Mouse (Mus musculus) liver, embryonic 14.5 days (tissue): ENCODE measurements around the gene Cdc34. TPM values are rescaled to one million over a fixed set of nuclear protein-coding genes. Genes with fewer than 3 reads are reported as not detected.
A peak's percentile ranks its signal among the peaks of the same experiment; 100 is the strongest.

ENCODE experiments used
- ATAC-seq: fragments of 200-750 bp; cut with Nextera tagmentation; 2 replicates; pipeline ENCODE4 v1.8.0; 2017; ENCODE audit warnings: moderate number of reproducible peaks, mild to moderate bottlenecking, moderate library complexity; ENCODE audit not compliant: insufficient read depth
- DNase-seq, 3 experiments: peaks; one replicate each; pipeline ENCODE4 v3.0.0-alpha.2; 2012 to 2013; ENCODE audit warnings: low read depth in 3 of 3, low spot score in 3 of 3
- H3K27ac ChIP-seq: fragments of 300-500 bp; sonication (generic); 2 replicates; pipeline ENCODE4 v1.5.1; 2014; ENCODE audit warnings: moderate library complexity, mild to moderate bottlenecking, control low read depth, inconsistent platforms
- H3K27me3 ChIP-seq: fragments of 300-500 bp; sonication (generic); 2 replicates; pipeline ENCODE4 v1.6.1; 2014; ENCODE audit warnings: mild to moderate bottlenecking, low read length, moderate library complexity; ENCODE audit not compliant: control insufficient read depth, insufficient read depth
- H3K36me3 ChIP-seq: fragments of 300-500 bp; sonication (generic); replicated peaks from 2 replicates; pipeline ENCODE4 v1.6.1; 2014; ENCODE audit warnings: low read depth; ENCODE audit not compliant: control insufficient read depth, insufficient read depth
- H3K4me1 ChIP-seq, 2 experiments: fragments of 200-500 bp in 1 of 2; fragments of 300-500 bp in 1 of 2; sonication (generic) in 1 of 2; replicated peaks; 2 replicates each; pipeline ENCODE4 v1.6.1; 2012 to 2014; ENCODE audit warnings: antibody characterized with exemption in 1 of 2, inconsistent platforms in 1 of 2, low read length in 1 of 2; ENCODE audit not compliant: control insufficient read depth in 2 of 2, insufficient read depth in 2 of 2
- H3K4me2 ChIP-seq: fragments of 300-500 bp; sonication (generic); 2 replicates; pipeline ENCODE4 v1.6.1; 2014; ENCODE audit warnings: low read depth, mild to moderate bottlenecking, control low read depth, moderate library complexity
- H3K4me3 ChIP-seq, 2 experiments: fragments of 200-500 bp in 1 of 2; fragments of 300-500 bp in 1 of 2; sonication (generic) in 1 of 2; 2 replicates each; pipeline ENCODE4 v1.5.1; 2012 to 2014; ENCODE audit warnings: low read depth in 2 of 2, low read length in 2 of 2, mild to moderate bottlenecking in 2 of 2, control low read depth in 1 of 2, inconsistent platforms in 1 of 2, moderate library complexity in 1 of 2; ENCODE audit not compliant: insufficient read depth in 1 of 2
- H3K9ac ChIP-seq: fragments of 300-500 bp; sonication (generic); replicated peaks from 2 replicates; pipeline ENCODE4 v1.6.1; 2014; ENCODE audit warnings: mild to moderate bottlenecking, control low read depth, moderate library complexity
- H3K9me3 ChIP-seq: fragments of 300-500 bp; sonication (generic); 2 replicates; pipeline ENCODE4 v1.6.1; 2016; ENCODE audit warnings: low read length, mixed read lengths; ENCODE audit not compliant: control insufficient read depth
- CTCF ChIP-seq: IDR thresholded peaks from 2 replicates; pipeline ENCODE4 v1.5.1; 2016; ENCODE audit warnings: antibody characterized with exemption, low read depth, control low read depth
- EP300 ChIP-seq: IDR thresholded peaks from 2 replicates; pipeline ENCODE4 v1.6.1; 2016; ENCODE audit warnings: antibody characterized with exemption, low read depth
- WGBS: fragments of 180-500 bp; shearing (Covaris S2); extraction: QIAGEN DNeasy Blood & Tissue Kit; methylation state at CpG from one replicate; pipeline ENCODE4 v1.1.7; 2014; ENCODE audit not compliant: insufficient replicate concordance; 5-methylcytosine and 5-hydroxymethylcytosine counted together
- polyA plus RNA-seq, 2 experiments: library from polyadenylated mRNA; depleted of rRNA in 1 of 2; stranded (reverse) in 1 of 2; unstranded in 1 of 2; fragments of >200 nt; fragmentation: Nextera tagmentation in 1 of 2; extraction: Ambion mirVana in 1 of 2; gene quantifications; 2 replicates each; pipeline versions ENCODE4 v1.2.1 to v1.2.3; 2012 to 2014

Gene Cdc34
- polyA plus RNA-seq, 2 experiments, result 115 to 127 TPM

- no peak within 1 kb of the TSS for H3K4me2 ChIP-seq
- DNase-seq, result no peak
- peaks cover 44% of the 10 kb centered on the region for H3K36me3 ChIP-seq
- no peaks in the 10 kb centered on the region; the same call in 1 of the 2 replicates for H3K9me3 ChIP-seq
- no peak within 1 kb of the TSS for H3K27ac ChIP-seq
- no peak for TF ChIP-seq CTCF
- no peak for TF ChIP-seq EP300
- no peak within 1 kb of the TSS for H3K9ac ChIP-seq
- no peak for ATAC-seq
- no peak within 1 kb of the TSS for H3K4me3 ChIP-seq
- H3K4me1 ChIP-seq, result peaks cover 8 to 9% of the 10 kb centered on the region in 2 experiments
- WGBS, result 69% methylated on average over 4 of the region's 4 CpGs
- no peaks in the 10 kb centered on the region for H3K27me3 ChIP-seq
Measured at GRCm38 (mm10) chr10:79688720-79689119, 6.7 kb downstream of the Cdc34 start, which contains the start of gene Gzmm. Gzmm (plus strand) TSS chr10:79689020.

GRCm38 (mm10) chr10:79689178-79689577 is 7.2 kb downstream of the Cdc34 start:
- ATAC-seq, result no peak
- H3K9ac ChIP-seq, result no peak overlapping the region
- H3K4me2 ChIP-seq, result no peak overlapping the region
- no peak overlapping the region for H3K27ac ChIP-seq
- no peak for DNase-seq
- no peaks in the 10 kb centered on the region for H3K27me3 ChIP-seq
- no peak overlapping the region for H3K4me3 ChIP-seq
- 86% methylated on average over 3 of the region's 3 CpGs for WGBS
- peaks cover 44% of the 10 kb centered on the region for H3K36me3 ChIP-seq
- H3K4me1 ChIP-seq, result peaks cover 4 to 5% of the 10 kb centered on the region in 2 experiments
- no peak for TF ChIP-seq CTCF
- TF ChIP-seq EP300, result no peak
- no peaks in the 10 kb centered on the region; the same call in 1 of the 2 replicates for H3K9me3 ChIP-seq

GRCm38 (mm10) chr10:79691986-79692548 is 10.1 kb downstream of the Cdc34 start:
- WGBS, result 88% methylated on average over 2 of the region's 2 CpGs
- peaks cover 19% of the 10 kb centered on the region for H3K36me3 ChIP-seq
- no peak for DNase-seq
- no peak for ATAC-seq
- H3K9ac ChIP-seq, result no peak overlapping the region
- H3K27me3 ChIP-seq, result no peaks in the 10 kb centered on the region
- no peaks in the 10 kb centered on the region; the same call in 1 of the 2 replicates for H3K9me3 ChIP-seq
- TF ChIP-seq CTCF (peak; percentile 52), EP300 (no peak)
- no peak overlapping the region for H3K4me2 ChIP-seq
- no peak overlapping the region for H3K4me3 ChIP-seq
- H3K4me1 ChIP-seq, result peaks cover 0 to 9% of the 10 kb centered on the region in 2 experiments; a peak in 2 of 4 replicates
- H3K27ac ChIP-seq, result no peak overlapping the region

GRCm38 (mm10) chr10:79693580-79694378 is 11.8 kb downstream of the Cdc34 start:
- no peak overlapping the region for H3K27ac ChIP-seq
- no peak for DNase-seq

GRCm38 (mm10) chr10:79694379-79694655 is 12.3 kb downstream of the Cdc34 start:
- ATAC-seq, result no peak
- H3K4me2 ChIP-seq, result no peak overlapping the region
- no peak overlapping the region for H3K4me3 ChIP-seq
- H3K27me3 ChIP-seq, result no peaks in the 10 kb centered on the region
- H3K36me3 ChIP-seq, result no peaks in the 10 kb centered on the region
- H3K9me3 ChIP-seq, result no peaks in the 10 kb centered on the region; the same call in 1 of the 2 replicates
- H3K4me1 ChIP-seq, result peaks cover 0 to 9% of the 10 kb centered on the region in 2 experiments; a peak in 2 of 4 replicates
- no peak for DNase-seq
- no peak overlapping the region for H3K9ac ChIP-seq
- 76% methylated on average over 6 of the region's 6 CpGs for WGBS
- TF ChIP-seq EP300, result no peak
- no peak for TF ChIP-seq CTCF
- no peak overlapping the region for H3K27ac ChIP-seq

More at GRCm38 (mm10) chr10:79693580-79694378, 11.8 kb downstream of the Cdc34 start:
- 65% methylated on average over 12 of the region's 12 CpGs for WGBS
- Histone ChIP-seq H3K36me3 (peaks cover 2% of the 10 kb centered on the region), H3K4me3 (no peak overlapping the region), H3K9ac (no peak overlapping the region), H3K27me3 (no peaks in the 10 kb centered on the region), H3K9me3 (no peaks in the 10 kb centered on the region; the same call in 1 of the 2 replicates), H3K4me2 (no peak overlapping the region), H3K4me1 (peaks cover 0 to 9% of the 10 kb centered on the region in 2 experiments; a peak in 2 of 4 replicates)
- ATAC-seq, result no peak
- TF ChIP-seq EP300 (no peak), CTCF (no peak)
